In the genomic region with DNA sequence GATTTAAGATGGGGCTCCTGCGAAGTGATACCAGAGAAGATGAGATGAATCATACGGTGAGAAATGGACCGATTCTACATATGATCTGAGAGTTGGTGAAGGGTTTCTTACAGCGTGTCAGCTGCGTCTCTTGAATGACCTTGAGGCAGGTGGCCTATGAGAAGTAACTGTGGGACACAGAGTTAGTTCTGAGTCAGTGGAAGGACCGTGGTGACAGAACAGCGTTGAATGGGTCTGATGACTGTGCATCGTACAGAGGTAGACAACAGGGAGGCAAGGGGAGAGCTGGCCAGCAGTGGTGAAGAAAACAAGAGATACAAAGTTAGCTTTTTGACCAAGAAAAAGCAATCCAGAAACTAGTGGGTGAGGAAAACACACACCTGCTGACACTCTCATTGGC, we compare ENCODE assay signal across 1 mouse cellular context.
A peak's percentile ranks its signal among the peaks of the same experiment; 100 is the strongest.
TF ChIP-seq lines count a peak whose summit lies in the region.

No protein-coding gene starts in this region.

TF ChIP-seq in CH12.LX, 34 proteins besides CTCF, POLR2A, EP300 and RAD21:
- no peak for TF ChIP-seq E2F4 (IDR thresholded peaks at IDR 0.05; ENCODE audit: insufficient replicate concordance, low read depth, low read length)
- TF ChIP-seq CHD1 (IDR thresholded peaks at IDR 0.05; ENCODE audit: low read depth, low read length) = no peak
- TF ChIP-seq MXI1 (IDR thresholded peaks at IDR 0.05; ENCODE audit: low read depth, low read length) = peak; percentile 71; the same call in 1 of the 2 replicates
- no peak; the same call in 1 of the 2 replicates for TF ChIP-seq JUND (conservative IDR thresholded peaks at IDR 0.05; ENCODE audit: low read depth, low read length)
- TF ChIP-seq PAX5 (IDR thresholded peaks at IDR 0.05; ENCODE audit: low read length) = no peak
- no peak for TF ChIP-seq ELF1 (IDR thresholded peaks at IDR 0.05; ENCODE audit: low read depth, low read length)
- TF ChIP-seq SIN3A (IDR thresholded peaks at IDR 0.05; ENCODE audit: low read length) = peak; percentile 72
- TF ChIP-seq ZC3H11A (IDR thresholded peaks at IDR 0.05; ENCODE audit: low read depth, low read length) = no peak
- TF ChIP-seq JUN (IDR thresholded peaks at IDR 0.05; ENCODE audit: insufficient read depth, low read depth, low read length) = 0 out of 2 replicates have a peak, but pooled peaks have one; percentile 6
- peak; percentile 30; the same call in 1 of the 2 replicates for TF ChIP-seq BHLHE40 (IDR thresholded peaks at IDR 0.05; ENCODE audit: low read depth, low read length)
- peak; percentile 60 for TF ChIP-seq IRF4 (IDR thresholded peaks at IDR 0.05; ENCODE audit: low read depth, low read length)
- TF ChIP-seq TBP (conservative IDR thresholded peaks at IDR 0.05; ENCODE audit: low read depth, low read length) = no peak
- no peak for TF ChIP-seq MEF2A (IDR thresholded peaks at IDR 0.05; ENCODE audit: borderline replicate concordance, low read depth, low read length)
- no peak for TF ChIP-seq UBTF (IDR thresholded peaks at IDR 0.05; ENCODE audit: low read depth, low read length)
- no peak for TF ChIP-seq KAT2A (IDR thresholded peaks at IDR 0.05; ENCODE audit: insufficient replicate concordance, low read length)
- TF ChIP-seq MAX (IDR thresholded peaks at IDR 0.05; ENCODE audit: low read length) = peak; percentile 68; the same call in 1 of the 2 replicates
- no peak for TF ChIP-seq USF2 (conservative IDR thresholded peaks at IDR 0.05; ENCODE audit: low read depth, low read length)
- TF ChIP-seq SMC3 (IDR thresholded peaks at IDR 0.05; ENCODE audit: low read depth, low read length) = no peak
- no peak for TF ChIP-seq NELFE (IDR thresholded peaks at IDR 0.05; ENCODE audit: low read depth, low read length)
- TF ChIP-seq USF1 (IDR thresholded peaks at IDR 0.05; ENCODE audit: low read depth, low read length) = no peak
- TF ChIP-seq ZNF384 (IDR thresholded peaks at IDR 0.05; ENCODE audit: low read depth, low read length) = no peak
- no peak for TF ChIP-seq GABPA (IDR thresholded peaks at IDR 0.05; ENCODE audit: insufficient replicate concordance, low read depth, low read length)
- TF ChIP-seq MYC (IDR thresholded peaks at IDR 0.05; ENCODE audit: low read depth, low read length) = peak; percentile 37; the same call in 1 of the 2 replicates
- TF ChIP-seq ZKSCAN1 (IDR thresholded peaks at IDR 0.05; ENCODE audit: borderline replicate concordance, low read depth, low read length) = no peak
- peak; percentile 49; the same call in 1 of the 2 replicates for TF ChIP-seq TCF12 (IDR thresholded peaks at IDR 0.05; ENCODE audit: low read depth, low read length)
- TF ChIP-seq NRF1 (IDR thresholded peaks at IDR 0.05; ENCODE audit: low read depth, low read length) = no peak
- TF ChIP-seq RCOR1 (conservative IDR thresholded peaks at IDR 0.05; ENCODE audit: low read depth, low read length) = no peak
- TF ChIP-seq CHD2 (IDR thresholded peaks at IDR 0.05; ENCODE audit: low read length) = peak; percentile 33; the same call in 1 of the 2 replicates
- TF ChIP-seq ETS1 (conservative IDR thresholded peaks at IDR 0.05; ENCODE audit: low read depth, low read length) = peak; percentile 71
TF ChIP-seq in CH12.LX: peak in this region for 10.
